Mouse (Mus musculus) limb, embryonic 13.5 days (tissue): Measurements from ENCODE around the gene Dnah2. TPM values are rescaled to one million over a fixed set of nuclear protein-coding genes. Genes with fewer than 3 reads are reported as not detected.
"Not testable (repeated sequence)": the region's sequence is repeated elsewhere in the genome, so short reads cannot be mapped to it uniquely, and the experiment has no call there.

Source experiments
- ATAC-seq: fragments of 200-750 bp; cut with Nextera tagmentation; 2 replicates; pipeline ENCODE4 v1.8.0; 2017; ENCODE audit warnings: low read depth, moderate number of reproducible peaks, moderate TSS enrichment; ENCODE audit not compliant: low FRiP score
- H3K27ac ChIP-seq: fragments of 300-500 bp; sonication (generic); 2 replicates; pipeline ENCODE4 v1.5.1; 2015; ENCODE audit warnings: inconsistent platforms, mild to moderate bottlenecking, moderate library complexity
- H3K27me3 ChIP-seq: fragments of 300-500 bp; sonication (generic); 2 replicates; pipeline ENCODE4 v1.6.1; 2015; ENCODE audit warnings: mild to moderate bottlenecking, inconsistent platforms
- H3K36me3 ChIP-seq: fragments of 300-500 bp; sonication (generic); 2 replicates; pipeline ENCODE4 v1.6.1; 2015; ENCODE audit warnings: inconsistent platforms, mild to moderate bottlenecking, moderate library complexity
- H3K4me1 ChIP-seq: fragments of 300-500 bp; sonication (generic); 2 replicates; pipeline ENCODE4 v1.6.1; 2015; ENCODE audit warnings: inconsistent platforms
- H3K4me2 ChIP-seq: fragments of 300-500 bp; sonication (generic); replicated peaks from 2 replicates; pipeline ENCODE4 v1.6.1; 2015; ENCODE audit warnings: inconsistent platforms, mild to moderate bottlenecking, moderate library complexity
- H3K4me3 ChIP-seq: fragments of 300-500 bp; sonication (generic); 2 replicates; pipeline ENCODE4 v1.5.1; 2015; ENCODE audit warnings: moderate library complexity, mild to moderate bottlenecking, inconsistent platforms
- H3K9ac ChIP-seq: fragments of 300-500 bp; sonication (generic); 2 replicates; pipeline ENCODE4 v1.6.1; 2015; ENCODE audit warnings: mild to moderate bottlenecking, inconsistent platforms
- H3K9me3 ChIP-seq: fragments of 300-500 bp; sonication (generic); 2 replicates; pipeline ENCODE4 v1.6.1; 2016; ENCODE audit warnings: inconsistent platforms
- WGBS: fragments of 180-500 bp; shearing (Covaris S2); methylation state at CpG from one replicate; pipeline ENCODE4 v1.1.7; 2015; 5-methylcytosine and 5-hydroxymethylcytosine counted together
- polyA plus RNA-seq: library from polyadenylated mRNA; unstranded; fragments of >200 nt; fragmentation: Nextera tagmentation; extraction: Ambion mirVana; gene quantifications from 2 replicates; pipeline ENCODE4 v1.2.1, GENCODE M21; 2015

The Dnah2 gene
- polyA plus RNA-seq, 1 experiment from 2014 or later, result 2.4 TPM

- H3K9ac ChIP-seq, result peak overlapping the region; percentile 60
- peak overlapping the region; percentile 65 for H3K27ac ChIP-seq
- peaks cover 57% of the 10 kb centered on the region for H3K4me1 ChIP-seq
- H3K4me2 ChIP-seq, result peak overlapping the region; percentile 87
- H3K36me3 ChIP-seq, result peaks cover 32% of the 10 kb centered on the region
- no peak for ATAC-seq
- no peaks in the 10 kb centered on the region for H3K27me3 ChIP-seq
- no peaks in the 10 kb centered on the region for H3K9me3 ChIP-seq
- 5% methylated on average over 24 of the region's 24 CpGs for WGBS
- H3K4me3 ChIP-seq, result peak overlapping the region; percentile 66
Measured at GRCm38 (mm10) chr11:69397581-69398057, 151.3 kb downstream of the Dnah2 start.

GRCm38 (mm10) chr11:69396772-69397171 lies 152.1 kb downstream of the Dnah2 start:
- H3K4me1 ChIP-seq, result peaks cover 57% of the 10 kb centered on the region
- H3K4me2 ChIP-seq, result peak overlapping the region; percentile 87
- ATAC-seq, result no peak
- H3K9ac ChIP-seq, result peak overlapping the region; percentile 85
- WGBS, result 45% methylated on average over 11 of the region's 11 CpGs
- peaks cover 30% of the 10 kb centered on the region for H3K36me3 ChIP-seq
- H3K4me3 ChIP-seq, result peak overlapping the region; percentile 66
- H3K27me3 ChIP-seq, result no peaks in the 10 kb centered on the region
- no peaks in the 10 kb centered on the region for H3K9me3 ChIP-seq
- peak overlapping the region; percentile 28; the same call in 1 of the 2 replicates for H3K27ac ChIP-seq

- Histone ChIP-seq H3K27ac (peak overlapping the region; percentile 96), H3K4me2 (peak overlapping the region; percentile 87), H3K9ac (peak overlapping the region; percentile 85), H3K36me3 (peaks cover 20% of the 10 kb centered on the region), H3K4me1 (peaks cover 49% of the 10 kb centered on the region), H3K4me3 (peak overlapping the region; percentile 66), H3K9me3 (no peaks in the 10 kb centered on the region), H3K27me3 (no peaks in the 10 kb centered on the region)
- WGBS, result under 1% methylated on average over 48 of the region's 48 CpGs
- ATAC-seq, result peak; percentile 91
Measured at GRCm38 (mm10) chr11:69395634-69396373, 153.1 kb downstream of the Dnah2 start.

- H3K4me1 ChIP-seq, result peaks cover 44% of the 10 kb centered on the region
- peaks cover 14% of the 10 kb centered on the region for H3K36me3 ChIP-seq
- H3K4me3 ChIP-seq, result peak within 1 kb of the TSS; percentile 66
- ATAC-seq, result peak; percentile 71
- peak within 1 kb of the TSS; percentile 85 for H3K9ac ChIP-seq
- H3K9me3 ChIP-seq, H3K27me3 ChIP-seq: not testable (repeated sequence)
- H3K27ac ChIP-seq, result peak within 1 kb of the TSS; percentile 96
- WGBS, result under 1% methylated on average over 24 of the region's 24 CpGs
- peak within 1 kb of the TSS; percentile 87 for H3K4me2 ChIP-seq
Measured at GRCm38 (mm10) chr11:69395235-69395633, 153.7 kb downstream of the Dnah2 start, which contains the start of the genes Naa38 and Cyb5d1. TSS of gene Naa38 (plus strand) at chr11:69395487. TSS of gene Cyb5d1 (minus strand) at chr11:69395631.

- peak overlapping the region; percentile 96; the same call in 1 of the 2 replicates for H3K27ac ChIP-seq
- WGBS, result 2% methylated on average over 31 of the region's 31 CpGs
- H3K9ac ChIP-seq, result peak overlapping the region; percentile 82
Measured at GRCm38 (mm10) chr11:69394591-69395167, 154.2 kb downstream of the Dnah2 start.

GRCm38 (mm10) chr11:69390400-69391034 lies 158.4 kb downstream of the Dnah2 start:
- peak; percentile 54; the same call in 1 of the 2 replicates for ATAC-seq
- Histone ChIP-seq H3K4me3 (no peak overlapping the region), H3K27me3 (no peaks in the 10 kb centered on the region), H3K9me3 (no peaks in the 10 kb centered on the region), H3K36me3 (peaks cover 10% of the 10 kb centered on the region), H3K4me1 (peaks cover 12% of the 10 kb centered on the region), H3K27ac (no peak overlapping the region), H3K4me2 (no peak overlapping the region), H3K9ac (no peak overlapping the region)
- whole genome bisulfite sequencing, result 49% methylated on average over 10 of the region's 10 CpGs

More at GRCm38 (mm10) chr11:69394591-69395167, 154.2 kb downstream of the Dnah2 start:
- H3K27me3 ChIP-seq, H3K36me3 ChIP-seq, ATAC-seq, H3K9me3 ChIP-seq: not testable (repeated sequence)
- peaks cover 44% of the 10 kb centered on the region for H3K4me1 ChIP-seq
- peak overlapping the region; percentile 66 for H3K4me3 ChIP-seq
- peak overlapping the region; percentile 76 for H3K4me2 ChIP-seq

GRCm38 (mm10) chr11:69389531-69390399 lies 159.1 kb downstream of the Dnah2 start:
- H3K27ac ChIP-seq, result no peak overlapping the region
- 69% methylated on average over 14 of the region's 14 CpGs for WGBS
- no peaks in the 10 kb centered on the region for H3K27me3 ChIP-seq
- ATAC-seq, result peak; percentile 33; the same call in 1 of the 2 replicates
- H3K4me1 ChIP-seq, result peaks cover 12% of the 10 kb centered on the region
- peaks cover 11% of the 10 kb centered on the region for H3K36me3 ChIP-seq
- no peak overlapping the region for H3K4me3 ChIP-seq
- no peaks in the 10 kb centered on the region for H3K9me3 ChIP-seq
- H3K9ac ChIP-seq, result no peak overlapping the region
- H3K4me2 ChIP-seq, result no peak overlapping the region

GRCm38 (mm10) chr11:69388680-69389079 lies 160.2 kb downstream of the Dnah2 start:
- no peaks in the 10 kb centered on the region for H3K9me3 ChIP-seq
- H3K4me1 ChIP-seq, result peaks cover 7% of the 10 kb centered on the region; the same call in 1 of the 2 replicates
- 92% methylated on average over 4 of the region's 4 CpGs for WGBS
- ATAC-seq, result no peak
- no peak overlapping the region for H3K4me3 ChIP-seq
- no peak overlapping the region for H3K9ac ChIP-seq
- H3K27ac ChIP-seq, result no peak overlapping the region
- no peaks in the 10 kb centered on the region for H3K27me3 ChIP-seq
- H3K36me3 ChIP-seq, result peaks cover 11% of the 10 kb centered on the region
- H3K4me2 ChIP-seq, result no peak overlapping the region

GRCm38 (mm10) chr11:69386758-69387157 lies 162.2 kb downstream of the Dnah2 start:
- Histone ChIP-seq H3K9me3 (no peaks in the 10 kb centered on the region), H3K4me3 (no peak overlapping the region), H3K9ac (no peak overlapping the region), H3K27ac (no peak overlapping the region), H3K36me3 (peaks cover 11% of the 10 kb centered on the region; the same call in 1 of the 2 replicates), H3K4me2 (no peak overlapping the region), H3K4me1 (peaks cover 13% of the 10 kb centered on the region; the same call in 1 of the 2 replicates), H3K27me3 (no peaks in the 10 kb centered on the region)
- ATAC-seq, result no peak
- WGBS, result 74% methylated on average over 7 of the region's 7 CpGs

- H3K4me3 ChIP-seq, result no peak overlapping the region
- 75% methylated on average over 6 of the region's 6 CpGs for WGBS
- H3K27me3 ChIP-seq, result no peaks in the 10 kb centered on the region
- H3K4me1 ChIP-seq, result peaks cover 11% of the 10 kb centered on the region; the same call in 1 of the 2 replicates
- ATAC-seq, result no peak
- no peak overlapping the region for H3K4me2 ChIP-seq
- no peaks in the 10 kb centered on the region for H3K9me3 ChIP-seq
- 0 out of 2 replicates have a peak overlapping the region, but pooled peaks have one; percentile 25 for H3K9ac ChIP-seq
- H3K27ac ChIP-seq, result no peak overlapping the region
- H3K36me3 ChIP-seq, result peaks cover 15% of the 10 kb centered on the region; the same call in 1 of the 2 replicates
Measured at GRCm38 (mm10) chr11:69384979-69385378, 163.9 kb downstream of the Dnah2 start.

- H3K9ac ChIP-seq, result no peak overlapping the region
- ATAC-seq, result no peak
- 66% methylated on average over 10 of the region's 10 CpGs for WGBS
Measured at GRCm38 (mm10) chr11:69382478-69383105, 166.3 kb downstream of the Dnah2 start.

More at GRCm38 (mm10) chr11:69382478-69383105, 166.3 kb downstream of the Dnah2 start:
- peaks cover 21% of the 10 kb centered on the region for H3K36me3 ChIP-seq
- H3K4me2 ChIP-seq, result no peak overlapping the region
- H3K9me3 ChIP-seq, result no peaks in the 10 kb centered on the region
- H3K4me3 ChIP-seq, result no peak overlapping the region
- H3K27me3 ChIP-seq, result no peaks in the 10 kb centered on the region
- 0 out of 2 replicates have a peak, but pooled peaks cover 6% of the 10 kb centered on the region for H3K4me1 ChIP-seq
- no peak overlapping the region for H3K27ac ChIP-seq
